Mouse (Mus musculus): ENCODE measurements at regions not wholly inside any gene's neighbourhood (a gene's known extent, or its start where the extent isn't known, plus 50 kb on each side); places are given as distances from the start of the nearest gene placed in this dataset.

GRCm38 (mm10) chr13:44580767-44581166 lies 148.5 kb upstream of the Jarid2 start:
- no peak for DNase-seq (ENCODE audit: low spot score in 2 of 2)

- no peak for DNase-seq (ENCODE audit: low spot score in 2 of 2)
Measured at GRCm38 (mm10) chr13:44581947-44582766, 147.1 kb upstream of the Jarid2 start.

DNA sequence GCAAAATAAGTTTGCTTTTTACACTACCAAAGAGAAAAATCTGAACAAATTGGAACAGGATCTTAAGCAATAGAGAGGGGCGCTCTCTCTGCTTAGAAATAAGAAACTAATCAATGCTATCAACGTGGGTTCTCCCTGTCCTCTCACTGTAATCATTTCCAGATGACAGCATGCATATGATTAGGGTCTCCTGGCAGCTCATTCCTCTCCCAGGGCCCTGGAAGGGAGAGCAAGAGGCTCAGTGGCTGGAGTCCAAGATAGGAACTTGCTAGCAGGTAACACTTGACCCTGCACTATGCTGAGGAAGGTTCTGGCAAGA lies 146.5 kb upstream of the Jarid2 start:
- no peak for DNase-seq (ENCODE audit: low spot score in 2 of 2)

- no peak for DNase-seq (ENCODE audit: low spot score in 2 of 2)
Measured at GRCm38 (mm10) chr13:44583614-44584013, 145.7 kb upstream of the Jarid2 start.

DNA sequence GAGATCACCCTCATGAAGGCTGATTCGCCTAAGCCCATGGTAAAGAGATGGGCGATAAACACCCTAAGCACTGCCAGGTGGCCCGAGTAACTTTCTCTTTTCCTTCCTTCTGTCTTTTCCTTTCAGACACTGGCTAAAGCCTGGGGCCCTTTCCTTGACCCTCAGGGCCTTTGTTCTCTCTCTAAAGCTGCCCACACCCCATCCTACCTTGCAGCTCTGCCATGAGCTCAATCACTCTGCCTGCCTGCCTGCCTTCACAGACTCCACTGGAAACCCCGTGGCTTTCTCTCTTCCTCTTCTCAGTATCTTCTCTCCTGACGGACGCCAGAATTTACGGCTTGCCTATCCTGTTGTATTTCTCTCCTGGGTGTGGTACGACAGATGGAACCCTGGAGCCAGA lies 145.1 kb upstream of the Jarid2 start:
- DNase-seq (ENCODE audit: low spot score in 2 of 2) = no peak

GRCm38 (mm10) chr13:44584551-44584950 lies 144.7 kb upstream of the Jarid2 start:
- no peak for DNase-seq (ENCODE audit: low spot score in 2 of 2)

- DNase-seq (ENCODE audit: low spot score in 2 of 2) = no peak
Measured at GRCm38 (mm10) chr13:44587846-44588245, 141.4 kb upstream of the Jarid2 start.

GRCm38 (mm10) chr13:44594645-44595044 lies 134.6 kb upstream of the Jarid2 start:
- DNase-seq (ENCODE audit: low spot score in 2 of 2) = no peak

GRCm38 (mm10) chr13:44597666-44598065 lies 131.6 kb upstream of the Jarid2 start:
- no peak for DNase-seq (ENCODE audit: low spot score in 2 of 2)

DNA sequence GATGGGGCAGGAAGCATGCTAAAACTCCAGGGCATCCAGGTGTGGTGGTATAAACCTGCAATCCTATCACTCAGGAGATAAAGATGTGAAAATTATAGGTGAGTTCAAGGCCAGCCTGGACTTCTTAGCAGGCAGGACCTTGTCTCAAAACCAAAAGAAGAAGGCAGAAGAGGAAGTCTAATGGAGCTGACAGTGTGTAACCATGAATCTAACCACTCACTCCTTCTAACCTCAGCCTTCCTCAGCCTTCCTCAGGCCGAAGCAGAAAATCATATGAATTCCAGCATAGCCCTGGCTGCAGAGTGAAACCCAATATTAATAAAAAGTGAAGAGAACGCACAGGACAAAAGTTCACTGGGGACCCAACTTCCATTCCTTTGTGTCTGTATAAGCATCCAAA lies 128.2 kb upstream of the Jarid2 start:
- no peak for DNase-seq (ENCODE audit: low spot score in 2 of 2)

DNA sequence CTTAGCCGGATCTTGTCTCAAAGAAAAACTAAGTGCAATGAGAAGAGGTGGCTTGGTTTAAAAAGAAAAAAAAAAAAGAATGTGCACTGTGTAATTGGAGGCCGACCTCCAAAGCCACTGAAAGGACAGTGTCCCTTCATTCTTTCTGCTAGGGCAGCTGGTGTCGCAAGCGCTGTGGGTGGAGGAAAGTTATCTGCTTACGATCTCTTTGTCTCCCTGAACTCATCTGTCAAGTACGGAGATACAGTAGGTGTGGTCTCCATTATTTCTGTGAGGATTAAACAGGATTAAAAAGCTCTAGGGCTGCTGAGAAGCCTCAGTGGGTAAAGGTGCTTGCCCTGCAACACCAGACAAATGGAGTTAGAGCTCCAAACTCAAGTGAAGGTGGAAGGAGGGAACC lies 126.6 kb upstream of the Jarid2 start:
- no peak for DNase-seq (ENCODE audit: low spot score in 2 of 2)

GRCm38 (mm10) chr13:44607316-44608285 lies 121.7 kb upstream of the Jarid2 start:
- DNase-seq (ENCODE audit: low spot score in 2 of 2) = no peak

DNA sequence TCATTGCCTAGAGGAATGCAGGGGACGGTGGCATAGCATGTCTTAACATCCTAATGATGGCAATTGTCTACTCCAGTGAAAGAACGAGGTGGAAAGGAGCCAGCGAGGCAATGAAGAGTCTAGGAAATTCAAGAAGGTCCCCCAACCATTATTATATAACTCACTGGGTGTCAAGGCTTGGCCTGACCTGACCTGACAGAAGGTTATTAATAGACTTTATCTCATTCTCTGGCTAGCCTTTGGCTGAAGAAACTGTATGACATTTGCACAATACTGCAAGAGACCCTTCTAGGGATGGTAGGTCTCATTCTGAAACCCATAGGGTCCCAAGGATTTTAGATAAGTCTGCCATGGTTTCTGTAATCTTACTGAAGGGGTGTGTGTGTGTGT lies 121.0 kb upstream of the Jarid2 start:
- no peak for DNase-seq (ENCODE audit: low spot score in 2 of 2)

DNA sequence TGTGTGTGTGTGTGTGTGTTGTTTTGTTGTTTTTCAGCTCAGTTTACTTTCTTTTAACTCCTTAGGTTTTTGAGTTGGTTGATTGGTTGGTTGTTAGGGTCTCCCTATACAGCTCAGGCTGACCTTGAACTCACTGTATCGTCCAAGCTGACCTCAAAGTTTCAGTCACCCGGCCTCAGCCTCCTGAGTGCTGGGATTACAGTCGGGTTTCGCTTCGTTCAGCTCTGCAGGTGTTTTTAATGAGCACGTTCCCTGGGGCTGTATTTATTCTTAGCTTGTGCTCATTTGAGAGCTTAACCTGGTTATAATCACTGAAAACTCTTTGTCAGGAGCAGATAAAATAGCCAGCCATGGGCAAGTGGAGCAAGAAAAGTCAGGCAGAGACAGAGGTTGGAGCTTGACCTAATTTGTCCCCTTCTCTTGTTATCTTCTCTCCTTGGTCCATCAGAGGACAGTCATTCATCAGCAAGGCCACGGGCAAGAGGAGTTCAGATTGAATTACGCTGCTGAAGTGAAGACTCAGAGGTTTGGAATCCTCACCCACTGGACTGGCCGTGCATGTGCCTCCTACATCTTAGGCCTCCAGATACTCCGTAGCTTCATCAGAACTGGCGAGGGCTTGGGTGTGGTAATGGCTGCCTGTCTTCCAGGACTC lies 120.5 kb upstream of the Jarid2 start:
- no peak for DNase-seq (ENCODE audit: low spot score in 2 of 2)

GRCm38 (mm10) chr13:44609606-44610005 lies 119.7 kb upstream of the Jarid2 start:
- DNase-seq (ENCODE audit: low spot score in 2 of 2) = no peak

GRCm38 (mm10) chr13:44615696-44616095 lies 113.6 kb upstream of the Jarid2 start:
- no peak for DNase-seq (ENCODE audit: low spot score in 2 of 2)

GRCm38 (mm10) chr13:44618368-44618767 lies 110.9 kb upstream of the Jarid2 start:
- no peak for DNase-seq (ENCODE audit: low spot score in 2 of 2)

DNA sequence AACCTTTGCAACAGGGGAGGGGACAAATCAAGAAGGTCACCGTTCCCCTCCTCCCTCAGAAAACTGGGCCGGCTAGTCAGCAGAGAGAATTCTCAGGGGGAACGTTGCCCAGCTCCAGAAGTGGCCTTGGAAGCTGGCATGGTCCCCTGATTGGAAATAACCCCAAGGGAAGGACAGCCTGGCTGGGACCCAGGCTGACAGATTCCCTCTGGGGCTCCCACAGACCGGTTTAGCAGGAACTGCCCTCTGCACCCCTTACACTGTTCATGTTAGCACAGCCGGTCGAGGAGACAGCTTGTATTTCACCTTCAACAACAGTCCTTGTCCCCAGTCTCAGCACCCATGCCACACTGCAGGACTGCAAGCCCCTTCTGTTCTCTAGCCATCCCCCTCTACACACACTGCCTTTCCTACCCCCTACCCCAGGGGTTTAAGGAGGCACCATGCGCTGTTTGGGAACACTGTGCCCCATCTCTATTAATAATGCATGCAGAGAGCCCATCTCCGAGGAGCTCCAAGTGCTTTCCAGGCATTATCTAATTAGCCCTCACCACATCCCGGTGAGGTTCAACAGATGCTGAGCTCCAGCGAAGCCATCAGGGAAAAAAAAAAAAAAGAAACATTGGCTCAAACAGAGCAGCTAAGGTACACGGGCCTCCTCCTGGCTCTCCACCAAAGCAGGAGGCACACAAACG lies 106.5 kb upstream of the Jarid2 start:
- peak; percentile 24 to 44 for DNase-seq (ENCODE audit: low spot score in 2 of 2)

GRCm38 (mm10) chr13:44624716-44625115 lies 104.6 kb upstream of the Jarid2 start:
- no peak for DNase-seq (ENCODE audit: low spot score in 2 of 2)

- no peak for DNase-seq (ENCODE audit: low spot score in 2 of 2)
Measured at GRCm38 (mm10) chr13:44625792-44626191, 103.5 kb upstream of the Jarid2 start.

GRCm38 (mm10) chr13:44626806-44627205 lies 102.5 kb upstream of the Jarid2 start:
- DNase-seq (ENCODE audit: low spot score in 2 of 2) = no peak
